Mouse (Mus musculus) gastrocnemius, postnatal 4 days (tissue): ENCODE measurements at regions not wholly inside any gene's neighbourhood (a gene's known extent, or its start where the extent isn't known, plus 50 kb on each side); places are given as distances from the start of the nearest gene placed in this dataset.
"Not testable (repeated sequence)": the region's sequence is repeated elsewhere in the genome, so short reads cannot be mapped to it uniquely, and the experiment has no call there.

ENCODE experiments used
- DNase-seq, 2 experiments: peaks; one replicate each; pipeline ENCODE4 v3.0.0; 2021 to 2022; ENCODE audit warnings: low spot score in 2 of 2, mixed read lengths in 2 of 2

GRCm38 (mm10) chr1:18058211-18058971 lies 87.3 kb downstream of the Crisp4 start:
- peak in 1 of 2 experiments; percentile 9 for DNase-seq

GRCm38 (mm10) chr1:18057646-18058210 lies 88.0 kb downstream of the Crisp4 start:
- DNase-seq, result no peak

GRCm38 (mm10) chr1:18057003-18057402 lies 88.7 kb downstream of the Crisp4 start:
- DNase-seq, result not testable (repeated sequence)

GRCm38 (mm10) chr1:18030226-18030625 lies 115.5 kb downstream of the Crisp4 start:
- no peak for DNase-seq

- DNase-seq, result not testable (repeated sequence)
Observed at GRCm38 (mm10) chr1:18012941-18013340, 132.8 kb downstream of the Crisp4 start.

- DNase-seq, result no peak
Observed at GRCm38 (mm10) chr1:17980604-17981003, 165.1 kb downstream of the Crisp4 start.

- no peak for DNase-seq
Observed at GRCm38 (mm10) chr1:17978086-17978485, 167.6 kb downstream of the Crisp4 start.

- DNase-seq, result peak in 1 of 2 experiments; percentile 10
Observed at GRCm38 (mm10) chr1:17956881-17957280, 188.8 kb downstream of the Crisp4 start.

- DNase-seq, result not testable (repeated sequence)
Observed at GRCm38 (mm10) chr1:17932108-17932810, 213.4 kb downstream of the Crisp4 start.
